Mouse (Mus musculus): ENCODE data around the gene Elf5. TPM values are rescaled to one million over a fixed set of nuclear protein-coding genes. Genes with fewer than 3 reads are reported as not detected.
A peak's percentile ranks its signal among the peaks of the same experiment; 100 is the strongest.

The Elf5 gene
- polyA plus RNA-seq (2014; fragmentation: Nextera tagmentation; extraction: Ambion mirVana): 2.0 and 2.6 TPM in 2 replicates

DNA sequence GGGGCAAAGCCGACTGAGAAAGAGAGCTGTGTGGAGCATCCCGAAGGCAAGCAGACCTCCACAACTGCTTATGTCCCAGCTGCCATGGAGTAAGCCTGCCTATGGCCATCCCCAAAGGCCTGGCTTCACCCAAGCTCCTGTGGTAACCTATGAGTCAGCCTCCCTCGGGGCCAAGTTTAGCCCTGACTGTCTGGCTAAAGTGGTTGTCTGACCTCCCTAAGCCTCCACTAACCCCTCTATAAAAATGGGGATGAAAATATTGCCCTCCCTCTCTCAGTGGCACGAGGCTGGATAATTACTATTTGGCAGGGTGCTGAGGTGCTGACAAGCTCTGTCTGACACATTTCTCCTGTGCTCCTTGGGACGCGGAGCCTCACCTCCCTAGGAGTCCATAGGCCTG lies at the start of gene Elf5:
Elf5 (plus strand) TSS at position 341 of the 400 bp plus-strand sequence.
- ATAC-seq (ENCODE audit: low read depth) (0 out of 2 replicates have a peak, but pooled peaks have one; percentile 37), DNase-seq (ENCODE audit: low spot score) (no peak)
- Histone ChIP-seq H3K4me1 (ENCODE audit: control insufficient read depth, insufficient read depth, low read length) (no peaks in the 10 kb centered on the region), H3K27ac (replicated peaks; ENCODE audit: low read depth, low read length) (no peak within 1 kb of the TSS), H3K4me3 (ENCODE audit: low read depth, low read length) (no peak within 1 kb of the TSS), H3K9ac (ENCODE audit: low read depth, low read length) (no peak within 1 kb of the TSS), H3K4me2 (ENCODE audit: low read depth, low read length) (no peak within 1 kb of the TSS), H3K27me3 (replicated peaks; ENCODE audit: control insufficient read depth, insufficient read depth, low read length) (no peaks in the 10 kb centered on the region), H3K9me3 (ENCODE audit: control insufficient read depth, low read length) (no peaks in the 10 kb centered on the region), H3K36me3 (ENCODE audit: control insufficient read depth, insufficient read depth, low read length) (no peaks in the 10 kb centered on the region)
- 78% methylated on average over 6 of the region's 6 CpGs for WGBS

DNA sequence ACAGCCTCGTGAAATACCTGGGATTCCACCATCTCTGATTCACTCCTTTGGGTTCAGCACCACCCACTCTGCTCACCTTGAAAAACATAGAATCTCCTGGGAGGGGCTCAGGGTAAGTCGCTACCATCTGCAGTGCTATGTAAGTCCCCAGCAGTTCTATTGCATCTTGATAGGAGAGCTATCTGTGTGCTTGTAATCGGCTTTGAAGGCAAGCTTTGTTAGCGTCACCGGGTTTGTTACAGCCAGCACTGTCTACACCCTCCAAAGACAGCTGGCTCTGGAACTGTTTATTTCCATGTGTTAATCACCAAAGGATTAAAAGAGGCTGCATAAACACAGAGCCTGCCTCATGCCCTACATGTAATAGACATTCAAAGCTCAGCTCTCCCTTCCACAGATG lies 38.9 kb upstream of the Elf5 start:
- Histone ChIP-seq H3K36me3 (ENCODE audit: control insufficient read depth, insufficient read depth, low read length) (no peaks in the 10 kb centered on the region), H3K27me3 (replicated peaks; ENCODE audit: control insufficient read depth, insufficient read depth, low read length) (no peaks in the 10 kb centered on the region), H3K4me2 (ENCODE audit: low read depth, low read length) (no peak overlapping the region), H3K9me3 (ENCODE audit: control insufficient read depth, low read length) (no peaks in the 10 kb centered on the region), H3K9ac (ENCODE audit: low read depth, low read length) (no peak overlapping the region), H3K4me3 (ENCODE audit: low read depth, low read length) (no peak overlapping the region), H3K27ac (replicated peaks; ENCODE audit: low read depth, low read length) (no peak overlapping the region), H3K4me1 (ENCODE audit: control insufficient read depth, insufficient read depth, low read length) (no peaks in the 10 kb centered on the region)
- peak; percentile 80 for ATAC-seq (ENCODE audit: low read depth)
- WGBS: 65% methylated on average over 5 of the region's 5 CpGs
- DNase-seq (ENCODE audit: low spot score): peak; percentile 26

DNA sequence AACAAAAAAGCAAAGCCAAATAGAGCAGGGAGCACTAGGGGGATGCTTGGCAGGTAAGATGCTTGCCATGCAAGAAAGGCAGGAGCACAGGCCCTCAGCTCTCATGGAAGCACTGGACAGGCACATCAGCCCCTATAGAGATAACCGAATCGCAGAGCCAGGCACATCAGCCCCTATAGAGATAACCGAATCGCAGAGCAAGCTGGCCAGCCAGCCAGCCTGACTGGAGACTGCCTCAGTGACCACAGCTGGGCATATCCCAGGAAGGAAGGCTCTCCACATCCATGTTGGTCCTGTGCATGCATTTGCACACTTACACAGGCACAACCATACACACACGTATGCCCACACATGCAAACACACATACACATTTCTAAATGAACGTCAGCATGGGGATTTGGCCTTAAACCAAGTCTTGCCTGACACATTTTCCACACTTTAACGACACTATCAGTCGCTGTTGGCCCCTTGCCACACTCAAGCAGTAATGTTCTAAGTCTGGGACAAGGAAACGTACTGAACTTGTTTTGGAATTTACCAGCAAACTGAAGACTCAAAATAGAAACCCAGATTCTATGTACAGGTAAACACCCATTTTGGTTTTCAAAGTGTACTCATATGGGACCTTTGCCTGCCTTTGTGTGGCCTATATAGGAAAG lies 31.9 kb upstream of the Elf5 start:
- H3K27me3 ChIP-seq (replicated peaks; ENCODE audit: control insufficient read depth, insufficient read depth, low read length): no peaks in the 10 kb centered on the region
- H3K4me2 ChIP-seq (ENCODE audit: low read depth, low read length): no peak overlapping the region
- H3K9ac ChIP-seq (ENCODE audit: low read depth, low read length): no peak overlapping the region
- DNase-seq (ENCODE audit: low spot score) (peak; percentile 27), ATAC-seq (ENCODE audit: low read depth) (no peak)
- no peak overlapping the region for H3K4me3 ChIP-seq (ENCODE audit: low read depth, low read length)
- H3K4me1 ChIP-seq (ENCODE audit: control insufficient read depth, insufficient read depth, low read length): no peaks in the 10 kb centered on the region
- no peak overlapping the region for H3K27ac ChIP-seq (replicated peaks; ENCODE audit: low read depth, low read length)
- no peaks in the 10 kb centered on the region for H3K9me3 ChIP-seq (ENCODE audit: control insufficient read depth, low read length)
- WGBS: 66% methylated on average over 9 of the region's 9 CpGs
- no peaks in the 10 kb centered on the region for H3K36me3 ChIP-seq (ENCODE audit: control insufficient read depth, insufficient read depth, low read length)

DNA sequence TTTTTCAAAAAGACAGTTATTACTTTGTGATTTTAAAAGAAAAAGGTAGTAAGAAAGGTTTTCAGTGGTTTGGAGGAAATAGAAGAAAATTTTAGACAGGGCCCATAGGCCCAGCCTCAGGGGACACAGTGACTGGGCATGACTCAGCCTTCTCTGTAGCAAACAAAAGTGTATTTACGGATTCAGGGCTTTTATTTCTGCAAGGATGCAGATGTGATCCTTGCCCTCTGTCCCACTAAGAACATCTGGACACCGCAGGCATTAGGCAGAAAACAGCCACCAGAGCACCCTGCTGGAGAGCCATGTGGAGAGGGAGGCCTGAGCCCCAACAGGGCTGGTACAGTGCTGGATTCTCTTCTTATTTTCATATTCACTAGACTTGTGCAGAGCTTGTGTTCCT lies 29.3 kb upstream of the Elf5 start:
- Histone ChIP-seq H3K36me3 (ENCODE audit: control insufficient read depth, insufficient read depth, low read length) (no peaks in the 10 kb centered on the region), H3K4me1 (ENCODE audit: control insufficient read depth, insufficient read depth, low read length) (no peaks in the 10 kb centered on the region), H3K27ac (replicated peaks; ENCODE audit: low read depth, low read length) (no peak overlapping the region), H3K9ac (ENCODE audit: low read depth, low read length) (no peak overlapping the region), H3K4me3 (ENCODE audit: low read depth, low read length) (no peak overlapping the region), H3K27me3 (replicated peaks; ENCODE audit: control insufficient read depth, insufficient read depth, low read length) (no peaks in the 10 kb centered on the region), H3K4me2 (ENCODE audit: low read depth, low read length) (no peak overlapping the region), H3K9me3 (ENCODE audit: control insufficient read depth, low read length) (no peaks in the 10 kb centered on the region)
- ATAC-seq (ENCODE audit: low read depth) (no peak), DNase-seq (ENCODE audit: low spot score) (no peak)
- 50% methylated on average over 2 of the region's 2 CpGs for WGBS

DNA sequence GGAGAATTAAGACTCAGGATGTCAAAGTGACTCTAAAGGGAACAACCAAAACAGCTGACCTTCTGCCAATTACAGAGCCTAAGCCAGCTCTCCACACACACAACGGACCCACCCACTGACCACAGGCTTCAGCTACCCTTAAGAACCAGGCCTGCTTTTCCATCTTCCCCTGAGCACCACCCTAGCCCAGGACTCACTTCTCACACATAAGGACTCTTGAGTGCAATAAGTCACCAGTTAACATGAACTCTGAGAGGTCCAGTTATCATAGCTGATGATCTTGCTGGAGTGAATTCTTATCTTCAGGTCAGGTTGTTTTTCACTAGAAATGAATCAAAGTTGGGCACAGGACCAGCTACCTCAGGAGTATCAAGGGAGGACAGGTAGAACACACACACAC lies 23.6 kb upstream of the Elf5 start:
- H3K36me3 ChIP-seq (ENCODE audit: control insufficient read depth, insufficient read depth, low read length): no peaks in the 10 kb centered on the region
- ATAC-seq (ENCODE audit: low read depth) (no peak), DNase-seq (ENCODE audit: low spot score) (no peak)
- H3K27ac ChIP-seq (replicated peaks; ENCODE audit: low read depth, low read length): no peak overlapping the region
- H3K9ac ChIP-seq (ENCODE audit: low read depth, low read length): no peak overlapping the region
- no peaks in the 10 kb centered on the region for H3K27me3 ChIP-seq (replicated peaks; ENCODE audit: control insufficient read depth, insufficient read depth, low read length)
- H3K9me3 ChIP-seq (ENCODE audit: control insufficient read depth, low read length): no peaks in the 10 kb centered on the region
- H3K4me3 ChIP-seq (ENCODE audit: low read depth, low read length): no peak overlapping the region
- 58% methylated on average over 1 of the region's 1 CpGs for WGBS
- H3K4me2 ChIP-seq (ENCODE audit: low read depth, low read length): no peak overlapping the region
- H3K4me1 ChIP-seq (ENCODE audit: control insufficient read depth, insufficient read depth, low read length): no peaks in the 10 kb centered on the region

DNA sequence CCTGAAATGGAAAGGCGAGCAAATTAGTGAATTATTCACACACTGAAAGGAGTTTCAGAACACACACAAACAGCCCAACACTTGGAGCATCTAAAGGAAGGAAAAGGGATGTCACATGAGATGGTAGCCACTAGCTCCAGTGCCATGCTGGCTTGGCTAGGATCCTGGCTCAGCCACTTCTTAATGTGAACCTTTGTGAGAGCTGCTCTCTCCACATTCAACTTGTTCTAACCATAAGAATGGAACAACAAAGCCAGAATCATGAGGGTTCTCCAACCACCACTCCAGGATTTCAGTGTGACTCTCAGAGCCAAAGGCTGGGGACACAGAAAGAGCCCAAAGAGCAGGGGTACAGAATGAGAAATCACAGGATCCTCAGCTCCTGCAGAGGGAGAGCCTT lies 23.2 kb upstream of the Elf5 start:
- Histone ChIP-seq H3K4me3 (ENCODE audit: low read depth, low read length) (no peak overlapping the region), H3K9ac (ENCODE audit: low read depth, low read length) (no peak overlapping the region), H3K4me2 (ENCODE audit: low read depth, low read length) (no peak overlapping the region), H3K36me3 (ENCODE audit: control insufficient read depth, insufficient read depth, low read length) (no peaks in the 10 kb centered on the region), H3K27ac (replicated peaks; ENCODE audit: low read depth, low read length) (no peak overlapping the region), H3K27me3 (replicated peaks; ENCODE audit: control insufficient read depth, insufficient read depth, low read length) (no peaks in the 10 kb centered on the region), H3K9me3 (ENCODE audit: control insufficient read depth, low read length) (no peaks in the 10 kb centered on the region), H3K4me1 (ENCODE audit: control insufficient read depth, insufficient read depth, low read length) (no peaks in the 10 kb centered on the region)
- DNase-seq (ENCODE audit: low spot score) (no peak), ATAC-seq (ENCODE audit: low read depth) (no peak)
- WGBS: 74% methylated on average over 1 of the region's 1 CpGs

DNA sequence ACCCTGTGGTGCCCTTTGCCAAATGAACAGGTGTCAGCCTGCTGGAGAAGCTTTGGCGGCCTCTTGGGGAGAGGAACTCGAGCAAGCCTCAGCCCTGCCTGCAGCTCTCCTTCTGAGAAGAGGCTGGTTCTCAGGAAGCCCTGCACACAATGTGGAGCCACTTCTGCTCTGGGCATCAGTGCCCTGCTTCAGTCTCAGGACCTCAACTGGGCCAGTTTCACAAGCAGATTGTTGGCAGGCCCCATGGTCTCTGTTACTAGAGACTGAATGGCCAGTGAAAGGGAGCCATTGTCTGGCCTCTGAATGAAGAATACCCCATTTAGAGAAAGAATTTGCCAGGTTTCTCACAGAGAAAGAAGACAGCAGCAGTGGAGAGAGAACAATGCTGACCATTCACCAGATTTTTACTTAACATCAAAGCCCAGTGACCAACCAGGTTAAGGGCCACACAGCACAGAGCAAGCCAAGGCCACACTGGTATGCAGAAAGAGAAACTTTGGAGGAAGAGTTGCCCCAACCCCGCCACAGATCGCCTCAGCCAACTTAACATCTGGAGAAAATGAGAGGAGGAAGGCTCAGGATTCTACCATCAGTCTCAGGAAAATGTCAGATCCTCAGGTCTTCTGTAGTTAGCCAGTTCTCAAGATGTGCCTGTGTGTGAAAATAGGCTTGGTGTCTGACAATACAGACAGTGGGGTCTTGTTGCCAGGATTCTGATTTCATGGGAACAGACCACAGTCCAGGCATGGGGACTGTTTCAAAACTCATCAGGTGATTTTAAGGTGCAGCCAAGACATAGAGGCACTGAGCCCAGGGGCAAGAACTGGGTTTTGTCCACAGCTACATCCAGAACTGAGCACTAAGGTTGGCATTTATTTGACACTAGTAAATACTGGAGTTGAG lies 21.2 kb upstream of the Elf5 start:
- DNase-seq (ENCODE audit: low spot score) (peak; percentile 27), ATAC-seq (ENCODE audit: low read depth) (peak; percentile 37; the same call in 1 of the 2 replicates)
- Histone ChIP-seq H3K27ac (replicated peaks; ENCODE audit: low read depth, low read length) (no peak overlapping the region), H3K9ac (ENCODE audit: low read depth, low read length) (no peak overlapping the region), H3K4me2 (ENCODE audit: low read depth, low read length) (no peak overlapping the region), H3K36me3 (ENCODE audit: control insufficient read depth, insufficient read depth, low read length) (no peaks in the 10 kb centered on the region), H3K9me3 (ENCODE audit: control insufficient read depth, low read length) (no peaks in the 10 kb centered on the region), H3K4me1 (ENCODE audit: control insufficient read depth, insufficient read depth, low read length) (no peaks in the 10 kb centered on the region), H3K27me3 (replicated peaks; ENCODE audit: control insufficient read depth, insufficient read depth, low read length) (no peaks in the 10 kb centered on the region), H3K4me3 (ENCODE audit: low read depth, low read length) (no peak overlapping the region)
- WGBS: 29% methylated on average over 4 of the region's 4 CpGs

DNA sequence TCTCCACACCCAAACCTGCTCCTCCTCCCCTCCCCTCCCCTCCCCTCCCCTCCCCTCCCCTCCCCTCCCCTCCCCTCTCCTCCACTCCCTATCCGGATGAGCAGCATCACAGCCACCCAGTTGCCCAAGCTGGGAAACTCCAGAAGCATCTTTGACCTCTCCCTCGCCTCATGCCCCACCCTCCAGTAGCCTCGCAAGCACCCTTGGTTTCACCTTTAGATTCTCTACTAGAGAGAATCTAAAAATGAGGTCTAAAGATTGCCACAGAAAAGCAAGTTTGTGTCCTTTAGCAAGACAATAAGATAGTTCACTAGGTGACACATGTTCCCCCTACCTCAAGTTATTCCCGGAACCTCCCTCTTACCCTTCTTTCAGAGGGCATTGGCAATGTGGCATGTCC lies 19.9 kb upstream of the Elf5 start:
- no peak overlapping the region for H3K4me2 ChIP-seq (ENCODE audit: low read depth, low read length)
- H3K27ac ChIP-seq (replicated peaks; ENCODE audit: low read depth, low read length): no peak overlapping the region
- no peaks in the 10 kb centered on the region for H3K9me3 ChIP-seq (ENCODE audit: control insufficient read depth, low read length)
- ATAC-seq (ENCODE audit: low read depth) (no peak), DNase-seq (ENCODE audit: low spot score) (no peak)
- no peaks in the 10 kb centered on the region for H3K36me3 ChIP-seq (ENCODE audit: control insufficient read depth, insufficient read depth, low read length)
- H3K27me3 ChIP-seq (replicated peaks; ENCODE audit: control insufficient read depth, insufficient read depth, low read length): no peaks in the 10 kb centered on the region
- H3K4me3 ChIP-seq (ENCODE audit: low read depth, low read length): no peak overlapping the region
- H3K4me1 ChIP-seq (ENCODE audit: control insufficient read depth, insufficient read depth, low read length): no peaks in the 10 kb centered on the region
- no peak overlapping the region for H3K9ac ChIP-seq (ENCODE audit: low read depth, low read length)
- WGBS: 85% methylated on average over 3 of the region's 4 CpGs

Measured in embryonic facial prominence, embryonic 14.5 days (tissue).